Mouse (Mus musculus) C2C12 (cell line): ENCODE data around the gene Gm42715.

ENCODE experiments used
- CTCF ChIP-seq: IDR thresholded peaks from one replicate; pipeline ENCODE4 v1.5.1; 2011; ENCODE audit not compliant: control insufficient read depth, insufficient read depth, insufficient read length
- MAX ChIP-seq: IDR thresholded peaks from one replicate; pipeline ENCODE4 v1.6.1; 2011; ENCODE audit warnings: mild to moderate bottlenecking, control low read depth
- USF1 ChIP-seq: IDR thresholded peaks from one replicate; pipeline ENCODE4 v1.6.1; 2011; ENCODE audit warnings: low read depth, mild to moderate bottlenecking, control low read depth, moderate library complexity

GRCm38 (mm10) chr7:127478635-127479317 is 40.6 kb upstream of the Gm42715 start, which contains the start of gene Fbrs:
- TF ChIP-seq CTCF = no peak
- TF ChIP-seq USF1 = no peak
- no peak for TF ChIP-seq MAX
